Mouse (Mus musculus): ENCODE results near the gene Dytn. TPM values are rescaled to one million over a fixed set of nuclear protein-coding genes. Genes with fewer than 3 reads are reported as not detected.

Dytn gene
- polyA plus RNA-seq, 1 experiment: not detected

GRCm38 (mm10) chr1:63614594-63614993, 72.1 kb downstream of the Dytn start:
- H3K27me3 ChIP-seq (ENCODE audit: control insufficient read depth, insufficient read depth, low read length, poor library complexity, severe bottlenecking): 0 out of 2 replicates have a peak, but pooled peaks cover 5% of the 10 kb centered on the region
- H3K36me3 ChIP-seq (ENCODE audit: control insufficient read depth, insufficient read depth, low read length, poor library complexity, severe bottlenecking): no peaks in the 10 kb centered on the region
- no peak overlapping the region for H3K9ac ChIP-seq (ENCODE audit: low read depth, poor library complexity, severe bottlenecking)
- H3K4me1 ChIP-seq (ENCODE audit: control insufficient read depth, insufficient read depth, low read length): no peaks in the 10 kb centered on the region
- H3K27ac ChIP-seq (ENCODE audit: insufficient read depth, low read length): no peak overlapping the region
- TF ChIP-seq CTCF (IDR thresholded peaks at IDR 0.05; ENCODE audit: low read depth, low read length) (no peak), EP300 (IDR thresholded peaks at IDR 0.05; ENCODE audit: insufficient read depth, low read depth, low read length) (no peak), POLR2A (IDR thresholded peaks at IDR 0.05; ENCODE audit: insufficient read depth, low read length) (no peak)
- H3K9me3 ChIP-seq (replicated peaks; ENCODE audit: control insufficient read depth, insufficient read depth, low read length, poor library complexity, severe bottlenecking): no peaks in the 10 kb centered on the region
- peak overlapping the region; percentile 52 for H3K4me3 ChIP-seq (ENCODE audit: low read depth, low read length)

- Histone ChIP-seq H3K9ac (ENCODE audit: low read depth, poor library complexity, severe bottlenecking) (no peak overlapping the region), H3K4me3 (ENCODE audit: low read depth, low read length) (no peak overlapping the region), H3K36me3 (ENCODE audit: control insufficient read depth, insufficient read depth, low read length, poor library complexity, severe bottlenecking) (no peaks in the 10 kb centered on the region), H3K27ac (ENCODE audit: insufficient read depth, low read length) (no peak overlapping the region), H3K27me3 (ENCODE audit: control insufficient read depth, insufficient read depth, low read length, poor library complexity, severe bottlenecking) (0 out of 2 replicates have a peak, but pooled peaks cover 5% of the 10 kb centered on the region), H3K9me3 (replicated peaks; ENCODE audit: control insufficient read depth, insufficient read depth, low read length, poor library complexity, severe bottlenecking) (no peaks in the 10 kb centered on the region), H3K4me1 (ENCODE audit: control insufficient read depth, insufficient read depth, low read length) (no peaks in the 10 kb centered on the region)
- no peak for TF ChIP-seq CTCF (IDR thresholded peaks at IDR 0.05; ENCODE audit: low read depth, low read length)
- TF ChIP-seq EP300 (IDR thresholded peaks at IDR 0.05; ENCODE audit: insufficient read depth, low read depth, low read length): no peak
- TF ChIP-seq POLR2A (IDR thresholded peaks at IDR 0.05; ENCODE audit: insufficient read depth, low read length): no peak
These were observed 77.1 kb downstream of the Dytn start for GRCm38 (mm10) chr1:63609613-63610012.

GRCm38 (mm10) chr1:63603870-63604500, 82.7 kb downstream of the Dytn start:
- TF ChIP-seq CTCF (IDR thresholded peaks at IDR 0.05; ENCODE audit: low read depth, low read length) (no peak), POLR2A (IDR thresholded peaks at IDR 0.05; ENCODE audit: insufficient read depth, low read length) (no peak), EP300 (IDR thresholded peaks at IDR 0.05; ENCODE audit: insufficient read depth, low read depth, low read length) (no peak)
- no peaks in the 10 kb centered on the region for H3K36me3 ChIP-seq (ENCODE audit: control insufficient read depth, insufficient read depth, low read length, poor library complexity, severe bottlenecking)
- H3K27ac ChIP-seq (ENCODE audit: insufficient read depth, low read length): no peak overlapping the region
- no peaks in the 10 kb centered on the region for H3K9me3 ChIP-seq (replicated peaks; ENCODE audit: control insufficient read depth, insufficient read depth, low read length, poor library complexity, severe bottlenecking)
- no peak overlapping the region for H3K9ac ChIP-seq (ENCODE audit: low read depth, poor library complexity, severe bottlenecking)
- no peaks in the 10 kb centered on the region for H3K4me1 ChIP-seq (ENCODE audit: control insufficient read depth, insufficient read depth, low read length)
- H3K4me3 ChIP-seq (ENCODE audit: low read depth, low read length): no peak overlapping the region
- no peaks in the 10 kb centered on the region; the same call in 1 of the 2 replicates for H3K27me3 ChIP-seq (ENCODE audit: control insufficient read depth, insufficient read depth, low read length, poor library complexity, severe bottlenecking)

GRCm38 (mm10) chr1:63586869-63587268, 99.9 kb downstream of the Dytn start:
- H3K9ac ChIP-seq (ENCODE audit: low read depth, poor library complexity, severe bottlenecking): no peak overlapping the region
- H3K9me3 ChIP-seq (replicated peaks; ENCODE audit: control insufficient read depth, insufficient read depth, low read length, poor library complexity, severe bottlenecking): no peaks in the 10 kb centered on the region

GRCm38 (mm10) chr1:63579153-63579552, 107.6 kb downstream of the Dytn start:
- H3K4me3 ChIP-seq (ENCODE audit: low read depth, low read length): no peak overlapping the region
- no peaks in the 10 kb centered on the region for H3K9me3 ChIP-seq (replicated peaks; ENCODE audit: control insufficient read depth, insufficient read depth, low read length, poor library complexity, severe bottlenecking)
- no peak for TF ChIP-seq EP300 (IDR thresholded peaks at IDR 0.05; ENCODE audit: insufficient read depth, low read depth, low read length)
- TF ChIP-seq CTCF (IDR thresholded peaks at IDR 0.05; ENCODE audit: low read depth, low read length): no peak
- H3K36me3 ChIP-seq (ENCODE audit: control insufficient read depth, insufficient read depth, low read length, poor library complexity, severe bottlenecking): no peaks in the 10 kb centered on the region
- no peak overlapping the region for H3K27ac ChIP-seq (ENCODE audit: insufficient read depth, low read length)
- no peaks in the 10 kb centered on the region for H3K4me1 ChIP-seq (ENCODE audit: control insufficient read depth, insufficient read depth, low read length)
- H3K9ac ChIP-seq (ENCODE audit: low read depth, poor library complexity, severe bottlenecking): no peak overlapping the region
- H3K27me3 ChIP-seq (ENCODE audit: control insufficient read depth, insufficient read depth, low read length, poor library complexity, severe bottlenecking): no peaks in the 10 kb centered on the region

More at GRCm38 (mm10) chr1:63586869-63587268, 99.9 kb downstream of the Dytn start:
- no peak overlapping the region for H3K4me3 ChIP-seq (ENCODE audit: low read depth, low read length)
- H3K27me3 ChIP-seq (ENCODE audit: control insufficient read depth, insufficient read depth, low read length, poor library complexity, severe bottlenecking): no peaks in the 10 kb centered on the region
- no peak overlapping the region for H3K27ac ChIP-seq (ENCODE audit: insufficient read depth, low read length)
- no peak for TF ChIP-seq CTCF (IDR thresholded peaks at IDR 0.05; ENCODE audit: low read depth, low read length)
- TF ChIP-seq POLR2A (IDR thresholded peaks at IDR 0.05; ENCODE audit: insufficient read depth, low read length): no peak
- TF ChIP-seq EP300 (IDR thresholded peaks at IDR 0.05; ENCODE audit: insufficient read depth, low read depth, low read length): no peak
- H3K4me1 ChIP-seq (ENCODE audit: control insufficient read depth, insufficient read depth, low read length): no peaks in the 10 kb centered on the region
- H3K36me3 ChIP-seq (ENCODE audit: control insufficient read depth, insufficient read depth, low read length, poor library complexity, severe bottlenecking): peaks cover 3% of the 10 kb centered on the region; the same call in 1 of the 2 replicates

GRCm38 (mm10) chr1:63576803-63577202, 109.9 kb downstream of the Dytn start:
- TF ChIP-seq POLR2A (IDR thresholded peaks at IDR 0.05; ENCODE audit: insufficient read depth, low read length): no peak
- no peak for TF ChIP-seq EP300 (IDR thresholded peaks at IDR 0.05; ENCODE audit: insufficient read depth, low read depth, low read length)
- no peak for TF ChIP-seq CTCF (IDR thresholded peaks at IDR 0.05; ENCODE audit: low read depth, low read length)

More at GRCm38 (mm10) chr1:63576803-63577202, 109.9 kb downstream of the Dytn start:
- Histone ChIP-seq H3K4me1 (ENCODE audit: control insufficient read depth, insufficient read depth, low read length) (no peaks in the 10 kb centered on the region), H3K27me3 (ENCODE audit: control insufficient read depth, insufficient read depth, low read length, poor library complexity, severe bottlenecking) (no peaks in the 10 kb centered on the region), H3K9ac (ENCODE audit: low read depth, poor library complexity, severe bottlenecking) (no peak overlapping the region), H3K4me3 (ENCODE audit: low read depth, low read length) (no peak overlapping the region), H3K36me3 (ENCODE audit: control insufficient read depth, insufficient read depth, low read length, poor library complexity, severe bottlenecking) (no peaks in the 10 kb centered on the region; the same call in 1 of the 2 replicates), H3K27ac (ENCODE audit: insufficient read depth, low read length) (no peak overlapping the region), H3K9me3 (replicated peaks; ENCODE audit: control insufficient read depth, insufficient read depth, low read length, poor library complexity, severe bottlenecking) (no peaks in the 10 kb centered on the region)
